Mouse (Mus musculus) midbrain, postnatal 0 days (tissue): ENCODE data around the gene Prdm10. TPM values are rescaled to one million over a fixed set of nuclear protein-coding genes. Genes with fewer than 3 reads are reported as not detected.
A peak's percentile ranks its signal among the peaks of the same experiment; 100 is the strongest.

ENCODE experiments used
- ATAC-seq: fragments of 200-750 bp; cut with Nextera tagmentation; 2 replicates; pipeline ENCODE4 v1.8.0; 2017; ENCODE audit warnings: moderate number of reproducible peaks, mild to moderate bottlenecking, moderate TSS enrichment, moderate library complexity; ENCODE audit not compliant: low FRiP score
- DNase-seq: peaks from one replicate; pipeline ENCODE4 v3.0.0-alpha.2; 2015; ENCODE audit warnings: low spot score
- H3K27ac ChIP-seq: fragments of 300-500 bp; sonication (generic); 2 replicates; pipeline ENCODE4 v1.5.1; 2014; ENCODE audit warnings: low read depth, mild to moderate bottlenecking, low read length, mixed read lengths
- H3K27me3 ChIP-seq: fragments of 300-500 bp; sonication (generic); 2 replicates; pipeline ENCODE4 v1.6.1; 2014; ENCODE audit warnings: low read length, control low read depth, mixed read lengths; ENCODE audit not compliant: insufficient read depth
- H3K36me3 ChIP-seq: fragments of 300-500 bp; sonication (generic); 2 replicates; pipeline ENCODE4 v1.6.1; 2014; ENCODE audit warnings: low read length, control low read depth, mixed read lengths; ENCODE audit not compliant: insufficient read depth
- H3K4me1 ChIP-seq: fragments of 300-500 bp; sonication (generic); 2 replicates; pipeline ENCODE4 v1.6.1; 2014; ENCODE audit warnings: mild to moderate bottlenecking, control low read depth, antibody characterized with exemption, low read length, mixed read lengths; ENCODE audit not compliant: insufficient read depth
- H3K4me2 ChIP-seq: fragments of 300-500 bp; sonication (generic); 2 replicates; pipeline ENCODE4 v1.6.1; 2014; ENCODE audit warnings: low read depth, mild to moderate bottlenecking, low read length, mixed read lengths; ENCODE audit not compliant: poor library complexity, severe bottlenecking
- H3K4me3 ChIP-seq: fragments of 300-500 bp; sonication (generic); 2 replicates; pipeline ENCODE4 v1.5.1; 2014; ENCODE audit warnings: low read depth, mild to moderate bottlenecking, low read length, moderate library complexity
- H3K9ac ChIP-seq: fragments of 300-500 bp; sonication (generic); replicated peaks from 2 replicates; pipeline ENCODE4 v1.6.1; 2014; ENCODE audit warnings: mild to moderate bottlenecking, low read length, moderate library complexity, mixed read lengths; ENCODE audit not compliant: poor library complexity, severe bottlenecking
- H3K9me3 ChIP-seq: fragments of 300-500 bp; sonication (generic); 2 replicates; pipeline ENCODE4 v1.6.1; 2016; ENCODE audit warnings: low read length, control low read depth
- CTCF ChIP-seq: IDR thresholded peaks from 2 replicates; pipeline ENCODE4 v1.5.1; 2016; ENCODE audit warnings: antibody characterized with exemption, mild to moderate bottlenecking
- WGBS: fragments of 180-500 bp; shearing (Covaris S2); extraction: QIAGEN DNeasy Blood & Tissue Kit; methylation state at CpG from one replicate; pipeline ENCODE4 v1.1.7; 2014; 5-methylcytosine and 5-hydroxymethylcytosine counted together
- polyA plus RNA-seq: library from polyadenylated mRNA; unstranded; fragments of >200 nt; fragmentation: Nextera tagmentation; extraction: Ambion mirVana; gene quantifications from 2 replicates; pipeline ENCODE4 v1.2.1, GENCODE M21; 2015
- total RNA-seq: library from RNA; depleted of rRNA; stranded (reverse); fragments of >200 nt; gene quantifications from 2 replicates; pipeline ENCODE4 v1.2.3, GENCODE M21; 2014

The Prdm10 gene
- total and polyA plus RNA-seq, 2 experiments from 2014 or later, result 5.0 to 14.8 TPM

- no peaks in the 10 kb centered on the region for H3K9me3 ChIP-seq
- H3K4me2 ChIP-seq, result no peak overlapping the region
- peaks cover 11% of the 10 kb centered on the region for H3K4me1 ChIP-seq
- H3K36me3 ChIP-seq, result no peaks in the 10 kb centered on the region
- TF ChIP-seq CTCF, result no peak
- ATAC-seq (no peak), DNase-seq (no peak)
- no peak overlapping the region for H3K27ac ChIP-seq
- H3K9ac ChIP-seq, result no peak overlapping the region
- no peak overlapping the region for H3K4me3 ChIP-seq
- no peaks in the 10 kb centered on the region for H3K27me3 ChIP-seq
- WGBS, result 68% methylated on average over 7 of the region's 7 CpGs
These were observed 1.7 kb upstream of the Prdm10 start for GRCm38 (mm10) chr9:31278651-31279050.

- WGBS, result 60% methylated on average over 2 of the region's 2 CpGs
- Histone ChIP-seq H3K4me3 (peak overlapping the region; percentile 83), H3K9ac (peak overlapping the region; percentile 66), H3K27me3 (no peaks in the 10 kb centered on the region), H3K36me3 (no peaks in the 10 kb centered on the region), H3K9me3 (no peaks in the 10 kb centered on the region), H3K4me1 (peaks cover 11% of the 10 kb centered on the region), H3K4me2 (peak overlapping the region; percentile 82), H3K27ac (peak overlapping the region; percentile 100)
- ATAC-seq (no peak), DNase-seq (no peak)
- TF ChIP-seq CTCF, result no peak
These were observed 1.0 kb upstream of the Prdm10 start for GRCm38 (mm10) chr9:31279306-31279705.

- no peak for DNase-seq
These were observed 413 bp upstream of the Prdm10 start for GRCm38 (mm10) chr9:31279885-31280365.

GRCm38 (mm10) chr9:31281011-31281662 is 799 bp downstream of the Prdm10 start:
- Histone ChIP-seq H3K27me3 (no peaks in the 10 kb centered on the region), H3K4me3 (peak overlapping the region; percentile 83), H3K4me1 (peaks cover 11% of the 10 kb centered on the region), H3K27ac (peak overlapping the region; percentile 100), H3K4me2 (peak overlapping the region; percentile 82), H3K36me3 (no peaks in the 10 kb centered on the region), H3K9ac (peak overlapping the region; percentile 98), H3K9me3 (no peaks in the 10 kb centered on the region)
- WGBS, result 0% methylated on average over 35 of the region's 63 CpGs
- DNase-seq (peak; percentile 74), ATAC-seq (peak; percentile 69)
- no peak for TF ChIP-seq CTCF

More at GRCm38 (mm10) chr9:31279885-31280365, 413 bp upstream of the Prdm10 start:
- peak overlapping the region; percentile 83 for H3K4me3 ChIP-seq
- peaks cover 11% of the 10 kb centered on the region for H3K4me1 ChIP-seq
- peak overlapping the region; percentile 82 for H3K4me2 ChIP-seq
- H3K27ac ChIP-seq, result peak overlapping the region; percentile 100
- H3K27me3 ChIP-seq, result no peaks in the 10 kb centered on the region
- WGBS, result under 1% methylated on average over 25 of the region's 25 CpGs
- ATAC-seq, result peak; percentile 92
- H3K9me3 ChIP-seq, result no peaks in the 10 kb centered on the region
- H3K36me3 ChIP-seq, result no peaks in the 10 kb centered on the region
- no peak for TF ChIP-seq CTCF
- peak overlapping the region; percentile 66 for H3K9ac ChIP-seq

GRCm38 (mm10) chr9:31281663-31282015 is 1.3 kb downstream of the Prdm10 start:
- Histone ChIP-seq H3K36me3 (no peaks in the 10 kb centered on the region), H3K4me2 (peak overlapping the region; percentile 82), H3K4me1 (peaks cover 11% of the 10 kb centered on the region), H3K9me3 (no peaks in the 10 kb centered on the region), H3K27me3 (no peaks in the 10 kb centered on the region), H3K9ac (peak overlapping the region; percentile 98), H3K4me3 (peak overlapping the region; percentile 83), H3K27ac (peak overlapping the region; percentile 100)
- no peak for TF ChIP-seq CTCF
- under 1% methylated on average over 11 of the region's 11 CpGs for WGBS
- peak; percentile 49 for DNase-seq
- ATAC-seq, result no peak

GRCm38 (mm10) chr9:31282536-31282935 is 2.2 kb downstream of the Prdm10 start:
- no peaks in the 10 kb centered on the region for H3K36me3 ChIP-seq
- H3K9ac ChIP-seq, result no peak overlapping the region
- H3K4me1 ChIP-seq, result peaks cover 11% of the 10 kb centered on the region
- H3K27ac ChIP-seq, result 0 out of 2 replicates have a peak overlapping the region, but pooled peaks have one; percentile 100
- peak overlapping the region; percentile 82 for H3K4me2 ChIP-seq
- peak overlapping the region; percentile 83; the same call in 1 of the 2 replicates for H3K4me3 ChIP-seq
- WGBS, result 6% methylated on average over 4 of the region's 4 CpGs
- H3K9me3 ChIP-seq, result no peaks in the 10 kb centered on the region
- DNase-seq, result peak; percentile 44
- no peak for ATAC-seq
- H3K27me3 ChIP-seq, result no peaks in the 10 kb centered on the region
- TF ChIP-seq CTCF, result no peak
